Mouse (Mus musculus) telencephalon, adult 2 months (tissue): ENCODE results near the gene Gm8439.
A peak's percentile ranks its signal among the peaks of the same experiment; 100 is the strongest.

ENCODE experiments used
- DNase-seq: peaks from one replicate; pipeline ENCODE4 v3.0.0-alpha.2; 2011; ENCODE audit warnings: low read depth, low spot score

Gm8439 gene

GRCm38 (mm10) chr4:120612304-120613080 lies 23.9 kb downstream of the Gm8439 start:
- no peak for DNase-seq

- DNase-seq: peak; percentile 83
Observed at GRCm38 (mm10) chr4:120613691-120614329, 25.3 kb downstream of the Gm8439 start.

GRCm38 (mm10) chr4:120614644-120615043 lies 26.1 kb downstream of the Gm8439 start:
- no peak for DNase-seq

GRCm38 (mm10) chr4:120615528-120616081 lies 27.1 kb downstream of the Gm8439 start:
- peak; percentile 40 for DNase-seq

- DNase-seq: no peak
Observed at GRCm38 (mm10) chr4:120616199-120617025, 27.9 kb downstream of the Gm8439 start.

- no peak for DNase-seq
Observed at GRCm38 (mm10) chr4:120627728-120628127, 39.2 kb downstream of the Gm8439 start.

- no peak for DNase-seq
Observed at GRCm38 (mm10) chr4:120630218-120630931, 41.8 kb downstream of the Gm8439 start.

GRCm38 (mm10) chr4:120631828-120632227 lies 43.3 kb downstream of the Gm8439 start:
- DNase-seq: no peak

GRCm38 (mm10) chr4:120635351-120635750 lies 46.8 kb downstream of the Gm8439 start:
- DNase-seq: no peak

- no peak for DNase-seq
Observed at GRCm38 (mm10) chr4:120641946-120642345, 53.4 kb downstream of the Gm8439 start.

- DNase-seq: no peak
Observed at GRCm38 (mm10) chr4:120643899-120644298, 55.4 kb downstream of the Gm8439 start.

GRCm38 (mm10) chr4:120649369-120650207 lies 61.0 kb downstream of the Gm8439 start:
- no peak for DNase-seq

- no peak for DNase-seq
Observed at GRCm38 (mm10) chr4:120650208-120650592, 61.7 kb downstream of the Gm8439 start.

- no peak for DNase-seq
Observed at GRCm38 (mm10) chr4:120655898-120656297, 67.4 kb downstream of the Gm8439 start.
